Mouse (Mus musculus) ES-Bruce4 (cell line): ENCODE data around the gene Golga4.

ENCODE experiments used
- CTCF ChIP-seq: IDR thresholded peaks from one replicate; pipeline ENCODE4 v1.8.1; 2011; ENCODE audit warnings: low read depth, low read length
- EP300 ChIP-seq: IDR thresholded peaks from 2 replicates; pipeline ENCODE4 v1.6.1; 2011; ENCODE audit warnings: low read depth, low read length; ENCODE audit not compliant: insufficient read depth
- POLR2A ChIP-seq: IDR thresholded peaks from one replicate; pipeline ENCODE4 v1.8.1; 2011; ENCODE audit warnings: low read length; ENCODE audit not compliant: insufficient read depth

- TF ChIP-seq POLR2A = no peak
- TF ChIP-seq CTCF = no peak
- no peak for TF ChIP-seq EP300
These were observed 28.7 kb upstream of the Golga4 start for GRCm38 (mm10) chr9:118477281-118477931.
